Mouse (Mus musculus) kidney, embryonic 14.5 days (tissue): ENCODE results near the gene Gpr174. TPM values are rescaled to one million over a fixed set of nuclear protein-coding genes. Genes with fewer than 3 reads are reported as not detected.

Experiments
- ATAC-seq: fragments of 200-750 bp; cut with Nextera tagmentation; 2 replicates; pipeline ENCODE4 v1.8.0; 2017; ENCODE audit warnings: moderate number of reproducible peaks, mild to moderate bottlenecking, moderate TSS enrichment, moderate library complexity; ENCODE audit not compliant: low FRiP score, low TSS enrichment
- H3K27ac ChIP-seq: fragments of 300-500 bp; sonication (generic); 2 replicates; pipeline ENCODE4 v1.5.1; 2014; ENCODE audit warnings: low read depth, mild to moderate bottlenecking, low read length, moderate library complexity, mixed read lengths
- H3K27me3 ChIP-seq: fragments of 300-500 bp; sonication (generic); 2 replicates; pipeline ENCODE4 v1.6.1; 2014; ENCODE audit warnings: mild to moderate bottlenecking, low read length; ENCODE audit not compliant: control insufficient read depth, insufficient read depth
- H3K36me3 ChIP-seq: fragments of 300-500 bp; sonication (generic); 2 replicates; pipeline ENCODE4 v1.6.1; 2014; ENCODE audit warnings: low read length, mixed read lengths; ENCODE audit not compliant: control insufficient read depth, insufficient read depth
- H3K4me1 ChIP-seq: fragments of 300-500 bp; sonication (generic); 2 replicates; pipeline ENCODE4 v1.6.1; 2014; ENCODE audit warnings: low read length, mixed read lengths; ENCODE audit not compliant: control insufficient read depth, insufficient read depth
- H3K4me2 ChIP-seq: fragments of 300-500 bp; sonication (generic); replicated peaks from 2 replicates; pipeline ENCODE4 v1.6.1; 2014; ENCODE audit warnings: low read depth, mild to moderate bottlenecking, low read length
- H3K4me3 ChIP-seq: fragments of 300-500 bp; sonication (generic); 2 replicates; pipeline ENCODE4 v1.5.1; 2014; ENCODE audit warnings: mild to moderate bottlenecking, low read length
- H3K9ac ChIP-seq: fragments of 300-500 bp; sonication (generic); 2 replicates; pipeline ENCODE4 v1.6.1; 2014; ENCODE audit warnings: low read depth, mild to moderate bottlenecking, low read length, moderate library complexity
- H3K9me3 ChIP-seq: fragments of 300-500 bp; sonication (generic); 2 replicates; pipeline ENCODE4 v1.6.1; 2016; ENCODE audit warnings: low read length; ENCODE audit not compliant: control insufficient read depth
- WGBS: fragments of 180-500 bp; shearing (Covaris S2); extraction: QIAGEN DNeasy Blood & Tissue Kit; methylation state at CpG from one replicate; pipeline ENCODE4 v1.1.7; 2014; 5-methylcytosine and 5-hydroxymethylcytosine counted together
- polyA plus RNA-seq: library from polyadenylated mRNA; unstranded; fragments of >200 nt; fragmentation: Nextera tagmentation; extraction: Ambion mirVana; gene quantifications from 2 replicates; pipeline ENCODE4 v1.2.1, GENCODE M21; 2014

Gpr174 gene
- not detected in 2 replicates for polyA plus RNA-seq

GRCm38 (mm10) chrX:107255486-107256227 lies at the start of gene Gpr174:
Gene Gpr174 (plus strand): TSS chrX:107255878.
- ATAC-seq = no peak
- 65% methylated on average over 2 of the region's 2 CpGs for WGBS
- Histone ChIP-seq H3K4me2 (no peak within 1 kb of the TSS), H3K9ac (no peak within 1 kb of the TSS), H3K4me1 (no peaks in the 10 kb centered on the region), H3K4me3 (no peak within 1 kb of the TSS), H3K9me3 (no peaks in the 10 kb centered on the region), H3K36me3 (no peaks in the 10 kb centered on the region), H3K27ac (no peak within 1 kb of the TSS), H3K27me3 (no peaks in the 10 kb centered on the region)

- no peak for ATAC-seq
- H3K4me3 ChIP-seq = no peak overlapping the region
- H3K27ac ChIP-seq = no peak overlapping the region
- no peak overlapping the region for H3K9ac ChIP-seq
- H3K4me1 ChIP-seq = no peaks in the 10 kb centered on the region
- no peaks in the 10 kb centered on the region for H3K36me3 ChIP-seq
- H3K27me3 ChIP-seq = no peaks in the 10 kb centered on the region; the same call in 1 of the 2 replicates
- H3K4me2 ChIP-seq = no peak overlapping the region
- no peaks in the 10 kb centered on the region for H3K9me3 ChIP-seq
- WGBS = 86% methylated on average over 2 of the region's 2 CpGs
Measured at GRCm38 (mm10) chrX:107217577-107218090, 38.0 kb upstream of the Gpr174 start.

GRCm38 (mm10) chrX:107224846-107225245 lies 30.8 kb upstream of the Gpr174 start:
- H3K9ac ChIP-seq = no peak overlapping the region
- H3K36me3 ChIP-seq = no peaks in the 10 kb centered on the region
- no peaks in the 10 kb centered on the region for H3K4me1 ChIP-seq
- no peak overlapping the region for H3K4me2 ChIP-seq
- H3K4me3 ChIP-seq = no peak overlapping the region
- H3K27ac ChIP-seq = no peak overlapping the region
- no peaks in the 10 kb centered on the region; the same call in 1 of the 2 replicates for H3K27me3 ChIP-seq
- ATAC-seq = no peak
- H3K9me3 ChIP-seq = no peaks in the 10 kb centered on the region
- 63% methylated on average over 1 of the region's 1 CpGs for WGBS

- no peaks in the 10 kb centered on the region for H3K4me1 ChIP-seq
- no peaks in the 10 kb centered on the region for H3K9me3 ChIP-seq
- no peaks in the 10 kb centered on the region for H3K27me3 ChIP-seq
- 38% methylated on average over 1 of the region's 1 CpGs for WGBS
- H3K36me3 ChIP-seq = no peaks in the 10 kb centered on the region
- no peak overlapping the region for H3K9ac ChIP-seq
- no peak for ATAC-seq
- no peak overlapping the region for H3K27ac ChIP-seq
- no peak overlapping the region for H3K4me2 ChIP-seq
- H3K4me3 ChIP-seq = no peak overlapping the region
Measured at GRCm38 (mm10) chrX:107231214-107231613, 24.5 kb upstream of the Gpr174 start.

- H3K27ac ChIP-seq = no peak overlapping the region
- H3K4me1 ChIP-seq = no peaks in the 10 kb centered on the region
- H3K4me2 ChIP-seq = no peak overlapping the region
- H3K9ac ChIP-seq = no peak overlapping the region
- no peaks in the 10 kb centered on the region for H3K27me3 ChIP-seq
- H3K4me3 ChIP-seq = no peak overlapping the region
- no peaks in the 10 kb centered on the region for H3K36me3 ChIP-seq
- no peaks in the 10 kb centered on the region for H3K9me3 ChIP-seq
- ATAC-seq = no peak
Measured at GRCm38 (mm10) chrX:107234655-107235054, 21.0 kb upstream of the Gpr174 start.

- no peaks in the 10 kb centered on the region for H3K9me3 ChIP-seq
- H3K9ac ChIP-seq = no peak overlapping the region
- no peak overlapping the region for H3K4me3 ChIP-seq
- WGBS = 70% methylated on average over 1 of the region's 1 CpGs
- H3K4me2 ChIP-seq = no peak overlapping the region
- no peaks in the 10 kb centered on the region for H3K36me3 ChIP-seq
- ATAC-seq = no peak
- no peak overlapping the region for H3K27ac ChIP-seq
- no peaks in the 10 kb centered on the region for H3K4me1 ChIP-seq
- H3K27me3 ChIP-seq = no peaks in the 10 kb centered on the region
Measured at GRCm38 (mm10) chrX:107236461-107236860, 19.2 kb upstream of the Gpr174 start.

- H3K27ac ChIP-seq = no peak overlapping the region
- H3K4me1 ChIP-seq = no peaks in the 10 kb centered on the region
- ATAC-seq = no peak
- no peaks in the 10 kb centered on the region for H3K9me3 ChIP-seq
- H3K4me2 ChIP-seq = no peak overlapping the region
- H3K4me3 ChIP-seq = no peak overlapping the region
- H3K9ac ChIP-seq = no peak overlapping the region
- WGBS = 81% methylated on average over 2 of the region's 2 CpGs
- no peaks in the 10 kb centered on the region for H3K27me3 ChIP-seq
- no peaks in the 10 kb centered on the region for H3K36me3 ChIP-seq
Measured at GRCm38 (mm10) chrX:107250390-107250789, 5.3 kb upstream of the Gpr174 start.

GRCm38 (mm10) chrX:107264619-107265018 lies 8.9 kb downstream of the Gpr174 start:
- Histone ChIP-seq H3K36me3 (no peaks in the 10 kb centered on the region), H3K27me3 (no peaks in the 10 kb centered on the region), H3K9ac (no peak overlapping the region), H3K9me3 (no peaks in the 10 kb centered on the region), H3K4me1 (no peaks in the 10 kb centered on the region), H3K27ac (no peak overlapping the region), H3K4me3 (no peak overlapping the region), H3K4me2 (no peak overlapping the region)
- ATAC-seq = no peak
- WGBS = 35% methylated on average over 1 of the region's 1 CpGs

GRCm38 (mm10) chrX:107277606-107278005 lies 21.9 kb downstream of the Gpr174 start:
- H3K4me2 ChIP-seq = no peak overlapping the region
- 59% methylated on average over 2 of the region's 2 CpGs for WGBS
- H3K9ac ChIP-seq = no peak overlapping the region
- H3K9me3 ChIP-seq = no peaks in the 10 kb centered on the region
- no peaks in the 10 kb centered on the region for H3K4me1 ChIP-seq
- no peaks in the 10 kb centered on the region for H3K27me3 ChIP-seq
- H3K36me3 ChIP-seq = no peaks in the 10 kb centered on the region
- no peak overlapping the region for H3K27ac ChIP-seq
- no peak for ATAC-seq
- H3K4me3 ChIP-seq = no peak overlapping the region
